Mouse (Mus musculus): ENCODE results near the gene Ly6c1.
"Not testable (repeated sequence)": the region's sequence is repeated elsewhere in the genome, so short reads cannot be mapped to it uniquely, and the experiment has no call there.

Gene Ly6c1

GRCm38 (mm10) chr15:75048642-75049261 lies at the start of gene Ly6c1:
Gene Ly6c1, minus strand, starts transcription at chr15:75048830.
- not testable (repeated sequence) for DNase-seq (ENCODE audit: low spot score)

DNA sequence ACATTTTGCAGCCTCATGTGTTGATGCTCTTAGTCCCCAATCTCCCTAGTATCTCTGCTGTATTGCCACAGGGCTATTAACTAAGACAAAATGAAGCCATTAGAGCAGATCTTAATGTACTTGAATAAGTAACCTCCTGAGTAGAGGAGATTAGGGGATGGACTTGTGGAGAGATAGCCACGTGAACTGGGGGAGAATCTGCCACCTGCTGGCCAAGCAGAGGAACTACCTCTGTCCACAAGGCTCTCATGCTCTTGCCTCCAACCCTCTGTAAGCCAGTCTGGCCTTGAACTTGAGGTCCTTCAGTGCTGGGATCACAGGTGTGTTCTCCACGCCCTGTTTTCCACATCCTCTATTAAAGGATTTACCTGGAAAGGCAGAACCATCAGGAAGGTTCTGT lies 39.4 kb upstream of the Ly6c1 start:
- DNase-seq (ENCODE audit: low spot score) = not testable (repeated sequence)

DNA sequence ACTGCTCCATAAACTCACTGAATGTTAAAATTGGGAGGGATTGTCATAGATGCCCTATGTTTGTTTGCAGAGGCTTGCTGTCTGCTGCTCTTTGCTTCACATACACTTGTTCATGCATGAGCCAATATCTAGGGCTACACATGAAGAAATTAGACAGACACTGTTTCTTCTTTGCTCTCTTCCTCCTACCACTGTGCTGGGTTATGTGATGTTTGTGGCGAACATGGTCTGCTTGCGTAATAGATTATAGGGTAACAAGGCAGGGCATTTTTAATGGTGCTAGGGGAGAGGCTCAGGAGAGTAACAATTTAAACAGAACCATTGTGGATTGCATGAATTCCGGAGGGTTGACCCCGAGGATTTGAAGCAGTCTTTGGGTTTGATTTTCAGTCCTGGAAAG lies 21.3 kb upstream of the Ly6c1 start:
- DNase-seq (ENCODE audit: low spot score) = no peak

GRCm38 (mm10) chr15:75062030-75062574 lies 13.5 kb upstream of the Ly6c1 start:
- DNase-seq (ENCODE audit: low spot score) = peak; percentile 73

DNA sequence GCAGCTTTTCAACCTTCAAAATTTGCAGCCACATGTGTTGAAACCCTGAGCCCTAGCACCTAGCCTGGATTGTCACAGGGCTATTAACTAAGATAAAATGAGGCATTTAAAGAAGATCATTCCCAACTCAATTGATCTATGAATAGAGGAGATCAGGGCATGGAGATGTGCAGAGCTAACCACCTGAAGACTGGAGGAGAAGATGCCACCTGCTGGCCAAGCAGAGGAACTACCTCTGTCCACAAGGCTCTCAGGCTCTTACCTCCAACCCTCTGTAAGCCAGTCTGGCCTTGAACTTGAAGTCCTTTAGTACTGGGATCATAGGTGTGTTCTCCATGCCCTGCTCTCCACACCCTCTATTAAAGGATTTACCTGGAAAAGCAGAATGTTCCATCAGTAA lies 11.9 kb upstream of the Ly6c1 start:
- peak; percentile 49 for DNase-seq (ENCODE audit: low spot score)

GRCm38 (mm10) chr15:75055985-75056384 lies 7.4 kb upstream of the Ly6c1 start:
- DNase-seq (ENCODE audit: low spot score) = no peak

GRCm38 (mm10) chr15:75055425-75055824 lies 6.8 kb upstream of the Ly6c1 start:
- not testable (repeated sequence) for DNase-seq (ENCODE audit: low spot score)

- not testable (repeated sequence) for DNase-seq (ENCODE audit: low spot score)
These were observed 3.8 kb upstream of the Ly6c1 start for GRCm38 (mm10) chr15:75052414-75052813.

- DNase-seq (ENCODE audit: low spot score) = not testable (repeated sequence)
These were observed 2.5 kb upstream of the Ly6c1 start for GRCm38 (mm10) chr15:75051141-75051540.

DNA sequence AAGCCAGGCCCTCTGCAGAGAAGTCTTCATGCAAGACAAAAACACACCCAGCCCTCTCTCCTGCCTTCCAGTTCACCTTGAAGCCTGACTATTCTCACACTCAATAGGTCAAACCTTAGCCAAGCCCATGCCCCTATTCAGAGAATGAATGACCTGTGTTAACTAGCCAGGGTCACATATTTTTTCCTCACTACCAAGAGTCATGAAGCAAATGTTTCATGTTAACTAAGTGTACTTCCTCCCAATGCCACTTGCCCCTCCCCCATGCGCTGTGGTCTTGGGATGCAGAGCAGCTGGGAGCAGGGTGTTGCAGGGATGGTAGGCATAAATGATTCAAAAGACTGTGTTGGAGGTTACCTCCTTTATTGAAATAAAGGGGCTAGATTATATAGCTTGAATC lies 2.0 kb upstream of the Ly6c1 start:
- not testable (repeated sequence) for DNase-seq (ENCODE audit: low spot score)

- DNase-seq (ENCODE audit: low spot score) = not testable (repeated sequence)
These were observed 1.2 kb upstream of the Ly6c1 start for GRCm38 (mm10) chr15:75049811-75050210.

DNA sequence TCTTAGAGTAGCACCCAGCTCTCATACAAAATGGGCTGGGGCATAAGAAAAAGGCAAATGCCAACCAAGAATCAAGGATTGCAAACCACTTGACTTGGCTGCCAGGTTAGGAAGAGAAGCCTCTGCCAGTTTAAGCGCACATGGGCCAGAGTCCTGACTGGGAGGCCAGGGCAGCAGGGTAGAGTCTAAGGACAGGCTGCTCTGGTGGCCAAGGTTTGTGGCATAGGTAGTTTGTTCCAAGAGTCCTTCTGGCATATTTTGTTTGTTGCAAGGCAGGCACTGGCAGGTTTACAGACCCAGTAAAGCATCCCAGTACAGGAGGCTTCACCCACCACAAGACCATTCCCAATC lies 685 bp downstream of the Ly6c1 start:
- not testable (repeated sequence) for DNase-seq (ENCODE audit: low spot score)

DNA sequence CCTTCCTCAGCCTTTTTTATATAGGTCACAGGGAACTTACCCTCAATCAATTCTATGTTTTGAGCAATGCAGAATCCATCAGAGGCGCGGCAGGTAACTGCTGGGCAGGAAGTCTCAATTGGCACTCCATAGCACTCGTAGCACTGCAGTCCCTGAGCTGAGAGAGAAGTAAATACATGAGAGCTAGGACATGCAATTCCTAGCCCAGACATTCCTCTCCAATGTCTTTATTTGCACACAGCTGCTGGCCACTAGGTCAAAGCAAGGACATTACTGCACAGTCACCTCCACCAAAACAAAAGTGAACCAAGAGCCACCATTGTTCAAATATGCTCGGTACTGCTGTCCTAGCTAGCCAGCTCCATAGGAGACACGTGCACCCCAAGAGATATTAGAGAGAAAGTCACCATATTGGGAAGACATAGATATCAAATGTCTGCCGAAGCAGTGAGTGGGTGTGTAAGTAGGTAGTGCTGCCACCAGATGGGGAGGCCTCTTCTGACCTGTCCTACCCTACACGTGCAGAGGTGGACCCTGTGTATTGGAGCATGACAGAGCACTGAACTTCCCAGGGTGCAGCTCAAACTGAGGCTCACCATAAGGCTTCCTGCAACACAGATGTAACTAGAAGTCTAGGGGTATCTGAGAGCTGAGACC lies 1.2 kb downstream of the Ly6c1 start:
- not testable (repeated sequence) for DNase-seq (ENCODE audit: low spot score)

- not testable (repeated sequence) for DNase-seq (ENCODE audit: low spot score)
These were observed 3.1 kb downstream of the Ly6c1 start for GRCm38 (mm10) chr15:75045501-75045900.

DNA sequence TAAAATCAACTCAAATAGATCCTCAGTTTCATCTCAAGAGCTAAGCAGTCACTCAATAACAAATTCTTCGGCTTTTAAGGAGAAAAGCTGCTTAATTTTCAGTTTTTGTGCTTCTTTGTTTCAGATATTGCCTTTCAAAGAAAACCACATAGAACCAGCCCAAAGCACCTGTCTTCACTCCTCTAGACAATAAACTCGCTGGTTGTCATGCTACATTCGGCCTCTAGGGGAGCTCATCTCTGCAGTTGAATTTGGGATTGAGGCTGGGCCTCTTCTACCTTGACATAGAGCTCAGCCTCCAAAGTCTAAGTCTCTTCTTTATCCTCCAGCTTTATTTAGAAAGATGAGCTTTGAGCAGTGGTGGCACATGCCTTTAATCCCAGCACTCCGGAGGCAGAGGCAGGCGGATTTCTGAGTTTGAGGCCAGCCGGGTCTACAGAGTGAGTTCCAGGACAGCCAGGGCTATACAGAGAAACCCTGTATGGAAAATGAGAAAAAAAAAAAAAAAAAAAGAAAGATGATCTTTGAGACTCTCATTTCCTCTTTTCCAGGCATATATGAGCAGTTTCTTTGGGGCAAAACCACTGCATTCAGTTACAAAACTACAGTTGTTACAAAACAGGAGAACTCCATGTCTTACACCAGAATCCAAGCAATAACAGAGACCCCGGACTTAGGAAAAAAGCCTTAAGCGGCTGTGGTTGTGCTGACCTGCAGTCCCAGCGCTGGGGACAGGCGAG lies 27.4 kb downstream of the Ly6c1 start:
- not testable (repeated sequence) for DNase-seq (ENCODE audit: low spot score)

DNA sequence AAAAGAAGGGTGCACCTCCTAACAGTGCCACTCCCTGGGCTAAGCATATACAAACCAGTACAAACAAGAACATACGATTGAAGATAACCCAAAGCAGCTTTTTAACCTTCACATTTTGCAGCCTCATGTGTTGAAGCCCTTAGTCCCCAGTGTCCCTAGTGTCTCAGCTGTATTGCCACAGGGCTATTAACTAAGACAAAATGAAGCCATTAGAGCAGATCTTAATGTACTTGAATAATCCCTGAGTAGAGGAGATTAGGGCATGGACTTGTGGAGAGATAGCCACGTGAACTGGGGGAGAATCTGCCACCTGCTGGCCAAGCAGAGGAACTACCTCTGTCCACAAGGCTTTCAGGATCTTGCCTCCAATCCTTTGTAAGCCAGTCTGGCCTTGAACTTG lies 29.2 kb downstream of the Ly6c1 start:
- DNase-seq (ENCODE audit: low spot score) = peak; percentile 55

Measured in embryo, embryonic 10.5 days (tissue).